Mouse (Mus musculus) lung, postnatal 0 days (tissue): Measurements from ENCODE around the gene Nit1.

Experiments
- CTCF ChIP-seq: IDR thresholded peaks from 2 replicates; pipeline ENCODE4 v1.5.1; 2016; ENCODE audit warnings: antibody characterized with exemption, mild to moderate bottlenecking
- EP300 ChIP-seq: IDR thresholded peaks from 2 replicates; pipeline ENCODE4 v1.6.1; 2016; ENCODE audit warnings: antibody characterized with exemption, mild to moderate bottlenecking, control low read depth

DNA sequence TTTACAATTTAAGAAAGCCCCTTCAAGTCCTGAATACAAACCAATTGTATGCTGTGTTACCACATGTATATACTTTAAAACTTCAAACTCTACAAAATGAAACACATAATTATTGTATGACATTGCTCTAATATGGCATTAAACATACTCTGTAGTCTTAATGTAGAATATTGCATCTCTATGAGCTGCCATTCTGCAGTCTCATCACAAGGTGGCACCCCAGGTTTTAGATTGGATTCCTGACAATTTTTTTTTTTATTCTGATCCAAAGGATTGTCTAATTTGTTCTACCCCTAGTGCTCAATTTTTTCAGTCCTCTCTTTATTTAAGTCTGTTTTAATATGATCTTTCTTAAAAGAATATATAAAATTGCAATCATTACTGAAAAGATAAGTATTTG lies 24.0 kb downstream of the Nit1 start:
- TF ChIP-seq CTCF (peak; percentile 78), EP300 (peak; percentile 10; the same call in 1 of the 2 replicates)
